In the genomic region with DNA sequence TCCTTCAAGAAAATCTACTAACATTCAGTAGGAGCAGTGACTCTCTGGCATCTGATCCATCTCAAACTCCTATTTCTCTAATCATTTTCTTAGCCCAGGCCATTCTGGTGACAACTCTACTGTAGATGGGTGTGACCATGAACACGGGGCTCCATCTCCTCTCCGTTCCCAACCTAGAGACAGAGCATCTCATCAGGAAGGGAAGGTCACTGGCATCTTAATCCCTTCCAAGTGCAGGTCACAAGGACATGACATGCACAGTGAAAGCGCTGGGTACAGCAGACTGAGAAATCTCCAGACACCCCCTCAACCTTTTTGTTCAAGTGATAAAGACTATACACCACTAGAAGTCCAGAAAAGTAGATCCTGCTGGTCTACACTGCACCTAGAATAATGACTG, we compare ENCODE assay signal across 20 mouse cellular contexts. TPM values are rescaled to one million over a fixed set of nuclear protein-coding genes. Genes with fewer than 3 reads are reported as not detected.
DNase-seq lines count a peak whose midpoint lies in the region; ATAC-seq and TF ChIP-seq lines count a peak whose summit lies in the region.
"Had no signal": no experiment of that assay in that cellular context is flagged by ENCODE, and none has a peak within 500 bp of the region (broad histone marks: within the 10 kb centered on the region; RNA-seq: fewer than 3 reads in every experiment).

No protein-coding gene starts in this region.

- H3K36me3 ChIP-seq in megakaryocyte, embryonic 14.5 days (replicated peaks; ENCODE audit: low read length): peaks cover 14% of the 10 kb centered on the region
- peaks cover 4% of the 10 kb centered on the region; the same call in 1 of the 2 replicates for H3K36me3 ChIP-seq in liver, embryonic 16.5 days (ENCODE audit: control insufficient read depth, insufficient read depth)
- H3K36me3 ChIP-seq in hindbrain, postnatal 0 days (ENCODE audit: insufficient read depth, low read length): no peaks in the 10 kb centered on the region
- H3K36me3 ChIP-seq: hindbrain, embryonic 15.5 days; limb, embryonic 15.5 days; midbrain, embryonic 13.5 days; neural tube, embryonic 15.5 days had no signal

- peak overlapping the region; percentile 51; the same call in 1 of the 2 replicates for H3K9ac ChIP-seq in liver, embryonic 16.5 days (ENCODE audit: low read depth, low read length)
- H3K9ac ChIP-seq in hindbrain, postnatal 0 days (replicated peaks; ENCODE audit: low read length): no peak overlapping the region
- H3K9ac ChIP-seq: hindbrain, embryonic 15.5 days; limb, embryonic 15.5 days; midbrain, embryonic 13.5 days had no signal

- no peak for ATAC-seq in megakaryocyte, adult 5-6 weeks (ENCODE audit: poor library complexity, severe bottlenecking)
- ATAC-seq in erythroid progenitor cell, adult 5-6 weeks (replicated peaks; ENCODE audit: low FRiP score, poor library complexity, severe bottlenecking): peak; percentile 59
- ATAC-seq in liver, embryonic 16.5 days (ENCODE audit: low read depth): peak; percentile 37
- no peak for ATAC-seq in hindbrain, postnatal 0 days
- ATAC-seq: midbrain, embryonic 13.5 days had no signal

- WGBS in bone marrow, adult 2 months: 76% methylated on average over 3 of the region's 3 CpGs
- 45% methylated on average over 3 of the region's 3 CpGs for WGBS in liver, embryonic 16.5 days (ENCODE audit: insufficient replicate concordance)
- WGBS in hindbrain, postnatal 0 days: 95% methylated on average over 3 of the region's 3 CpGs

- no peak for TF ChIP-seq POLR2A in bone marrow, adult 2 months (IDR thresholded peaks at IDR 0.05; ENCODE audit: borderline replicate concordance, control insufficient read depth, low read depth, low read length)

- peaks cover 49% of the 10 kb centered on the region for H3K4me1 ChIP-seq in megakaryocyte, embryonic 14.5 days
- H3K4me1 ChIP-seq in bone marrow, adult 2 months (ENCODE audit: control insufficient read depth, insufficient read depth, low read length): no peaks in the 10 kb centered on the region; the same call in 1 of the 2 replicates
- H3K4me1 ChIP-seq in liver, embryonic 16.5 days (ENCODE audit: control insufficient read depth, low read depth, low read length): peaks cover 30% of the 10 kb centered on the region
- H3K4me1 ChIP-seq in hindbrain, postnatal 0 days (ENCODE audit: insufficient read depth, low read length): peaks cover 13% of the 10 kb centered on the region

- no peak for TF ChIP-seq CTCF in bone marrow, adult 2 months (IDR thresholded peaks at IDR 0.05; ENCODE audit: control insufficient read depth, insufficient read depth, low read length)
- no peak for TF ChIP-seq CTCF in hindbrain, postnatal 0 days (IDR thresholded peaks at IDR 0.05; ENCODE audit: low read depth)

- H3K27me3 ChIP-seq in megakaryocyte, embryonic 14.5 days (replicated peaks): no peaks in the 10 kb centered on the region
- H3K27me3 ChIP-seq in liver, embryonic 16.5 days (ENCODE audit: control insufficient read depth, insufficient read depth, low read depth, low read length): no peaks in the 10 kb centered on the region
- no peaks in the 10 kb centered on the region for H3K27me3 ChIP-seq in hindbrain, postnatal 0 days (ENCODE audit: insufficient read depth, low read length)
- H3K27me3 ChIP-seq: hindbrain, embryonic 15.5 days; limb, embryonic 15.5 days; midbrain, embryonic 13.5 days; neural tube, embryonic 15.5 days had no signal

- H3K27ac ChIP-seq in bone marrow, adult 2 months (ENCODE audit: control insufficient read depth, insufficient read depth, low read depth, low read length, poor library complexity): peak overlapping the region; percentile 72
- H3K27ac ChIP-seq in liver, embryonic 16.5 days (ENCODE audit: low read length): peak overlapping the region; percentile 95
- H3K27ac ChIP-seq in hindbrain, postnatal 0 days: no peak overlapping the region
- H3K27ac ChIP-seq: hindbrain, embryonic 15.5 days; limb, embryonic 15.5 days; midbrain, embryonic 13.5 days had no signal

- peak overlapping the region; percentile 98 for H3K4me3 ChIP-seq in megakaryocyte, embryonic 14.5 days (replicated peaks)
- peak overlapping the region; percentile 34 for H3K4me3 ChIP-seq in bone marrow, adult 2 months (replicated peaks; ENCODE audit: control insufficient read depth, low read depth, low read length)
- peak overlapping the region; percentile 97 for H3K4me3 ChIP-seq in liver, embryonic 16.5 days (ENCODE audit: low read depth, low read length)
- no peak overlapping the region for H3K4me3 ChIP-seq in hindbrain, postnatal 0 days (ENCODE audit: low read length)
- H3K4me3 ChIP-seq: midbrain, embryonic 13.5 days; neural tube, embryonic 15.5 days had no signal

- H3K9me3 ChIP-seq in megakaryocyte, embryonic 14.5 days: no peaks in the 10 kb centered on the region
- H3K9me3 ChIP-seq in liver, embryonic 16.5 days (replicated peaks; ENCODE audit: control insufficient read depth, low read length): no peaks in the 10 kb centered on the region
- H3K9me3 ChIP-seq in hindbrain, postnatal 0 days (ENCODE audit: low read length): no peaks in the 10 kb centered on the region
- H3K9me3 ChIP-seq: hindbrain, embryonic 15.5 days; limb, embryonic 15.5 days; midbrain, embryonic 13.5 days; neural tube, embryonic 15.5 days had no signal

- DNase-seq in gastrocnemius, adult 8-10 months (ENCODE audit: low spot score in 2 of 2): no peak
- no peak for DNase-seq in gastrocnemius, postnatal 25 days
- DNase-seq in hindbrain, postnatal 0 days (ENCODE audit: low spot score): no peak
- DNase-seq: adrenal gland, postnatal 10 days; cerebellum, adult 2 months; heart, postnatal 14 days; kidney, adult 8-10 months; kidney, postnatal 4 days; lung, postnatal 14 days; right cerebral cortex, postnatal 25 days; thymus, postnatal 4 days had no signal

- peak overlapping the region; percentile 68 for H3K4me2 ChIP-seq in liver, embryonic 16.5 days (ENCODE audit: low read depth, low read length)
- H3K4me2 ChIP-seq in hindbrain, postnatal 0 days (ENCODE audit: low read depth, low read length): no peak overlapping the region
- H3K4me2 ChIP-seq: limb, embryonic 15.5 days had no signal

RNA-seq across cellular contexts. Expression of gene Tmx1, which starts 1.4 kb away (rescaled TPM):
- 1.8 and 11.4 TPM in 2 replicates for polyA plus RNA-seq in megakaryocyte, embryonic 14.5 days (2012; ENCODE audit: insufficient read depth, low replicate concordance)
- 45.5 and 47.2 TPM in 2 replicates for total RNA-seq in megakaryocyte, adult 5-6 weeks (2015)
- total RNA-seq in megakaryocyte, adult 5-6 weeks (2017): 72.9 and 83.4 TPM in 2 replicates
- 58.4 and 64.2 TPM in 2 replicates for polyA plus RNA-seq in bone marrow, adult 2 months (2011; ENCODE audit: insufficient read depth, insufficient read length, low replicate concordance, missing spikeins)
- total RNA-seq in erythroid progenitor cell, adult 5-6 weeks (2015; ENCODE audit: low replicate concordance): 145 and 206 TPM in 2 replicates
- total RNA-seq in erythroid progenitor cell, adult 5-6 weeks (2017; ENCODE audit: low replicate concordance): 230 and 329 TPM in 2 replicates
- polyA plus RNA-seq in liver, embryonic 16.5 days (2015; fragmentation: Nextera tagmentation; extraction: Ambion mirVana): 103 and 118 TPM in 2 replicates
- 10 to 100 TPM in 3 of 4 experiments, 1 to 10 TPM in 1; 8.3 to 11.5 (median 11.0) TPM for total RNA-seq in gastrocnemius, adult 8-10 months (2022)
- total RNA-seq in gastrocnemius, postnatal 25 days (2021): 1 to 10 TPM; 8.1 to 9.9 TPM
- 57.5 and 61.6 TPM in 2 replicates for total RNA-seq in hindbrain, postnatal 0 days (2014; rRNA removed)
- 132 and 134 TPM in 2 replicates for polyA plus RNA-seq in hindbrain, postnatal 0 days (2015; fragmentation: Nextera tagmentation; extraction: Ambion mirVana)

Comparison
In these comparisons a context has a peak if more than half of its experiments do, and no peak if none do; other contexts are left out.
1. ATAC-seq: peak in erythroid progenitor cell, adult 5-6 weeks (single experiment) and liver, embryonic 16.5 days (single experiment); none in megakaryocyte, adult 5-6 weeks (single experiment) and hindbrain, postnatal 0 days (single experiment).